Mouse (Mus musculus) testis, adult 2 months (tissue): ENCODE data around the gene Ift140.

Experiments
- CTCF ChIP-seq: fragments of 200-500 bp; IDR thresholded peaks from 2 replicates; pipeline ENCODE4 v1.5.1; 2012; ENCODE audit warnings: low read depth, mild to moderate bottlenecking, inconsistent platforms, low read length, moderate library complexity; ENCODE audit not compliant: control insufficient read depth, insufficient read depth, insufficient replicate concordance
- POLR2A ChIP-seq: fragments of 200-500 bp; IDR thresholded peaks from 2 replicates; pipeline ENCODE4 v1.6.1; 2012; ENCODE audit warnings: low read depth, mild to moderate bottlenecking, inconsistent platforms, low read length, moderate library complexity; ENCODE audit not compliant: control insufficient read depth

DNA sequence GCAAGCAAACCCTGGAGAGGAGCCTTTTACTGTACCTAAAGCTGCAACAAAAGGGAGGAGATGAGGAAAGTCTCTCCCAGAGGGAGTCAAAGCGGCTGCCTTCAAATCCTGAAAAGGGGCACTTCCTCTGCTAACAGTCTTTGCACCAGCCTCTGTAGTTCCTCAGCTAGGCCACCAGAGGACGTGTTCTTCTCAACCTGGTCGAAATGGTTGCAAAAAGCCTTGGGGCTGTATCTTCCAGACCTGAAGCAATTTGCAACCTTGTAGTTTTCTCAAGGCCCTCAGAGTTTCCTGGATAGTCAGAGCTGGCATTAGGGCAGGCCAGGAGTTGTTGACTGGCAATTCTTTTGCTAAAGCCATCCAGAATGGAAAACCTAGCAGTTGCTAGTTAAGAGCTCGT is 101.4 kb downstream of the Ift140 start:
- TF ChIP-seq CTCF (peak; percentile 49; the same call in 1 of the 2 replicates), POLR2A (no peak)
